Mouse (Mus musculus): ENCODE results near the gene Mrgpra2b.
"Not testable (repeated sequence)": the region's sequence is repeated elsewhere in the genome, so short reads cannot be mapped to it uniquely, and the experiment has no call there.

The Mrgpra2b gene

GRCm38 (mm10) chr7:47528762-47529161 lies at the start of gene Mrgpra2b:
Gene Mrgpra2b, minus strand, starts transcription at chr7:47528862.
- DNase-seq (ENCODE audit: low spot score): no peak

GRCm38 (mm10) chr7:47516379-47516778 lies 12.3 kb downstream of the Mrgpra2b start:
- no peak for DNase-seq (ENCODE audit: low spot score)

GRCm38 (mm10) chr7:47515050-47515449 lies 13.6 kb downstream of the Mrgpra2b start:
- DNase-seq (ENCODE audit: low spot score): no peak

GRCm38 (mm10) chr7:47502953-47503352 lies 25.7 kb downstream of the Mrgpra2b start:
- no peak for DNase-seq (ENCODE audit: low spot score)

- not testable (repeated sequence) for DNase-seq (ENCODE audit: low spot score)
Observed at GRCm38 (mm10) chr7:47491266-47491665, 37.4 kb downstream of the Mrgpra2b start.

GRCm38 (mm10) chr7:47489438-47489837 lies 39.2 kb downstream of the Mrgpra2b start:
- DNase-seq (ENCODE audit: low spot score): not testable (repeated sequence)

- DNase-seq (ENCODE audit: low spot score): not testable (repeated sequence)
Observed at GRCm38 (mm10) chr7:47483181-47483580, 45.5 kb downstream of the Mrgpra2b start.

GRCm38 (mm10) chr7:47473904-47474303 lies 54.8 kb downstream of the Mrgpra2b start:
- DNase-seq (ENCODE audit: low spot score): not testable (repeated sequence)

- not testable (repeated sequence) for DNase-seq (ENCODE audit: low spot score)
Observed at GRCm38 (mm10) chr7:47465278-47465981, 63.2 kb downstream of the Mrgpra2b start.

- DNase-seq (ENCODE audit: low spot score): not testable (repeated sequence)
Observed at GRCm38 (mm10) chr7:47452015-47452414, 76.6 kb downstream of the Mrgpra2b start, which contains the start of gene Mrgpra2a. Gene Mrgpra2a, minus strand, starts transcription at chr7:47452139.

GRCm38 (mm10) chr7:47445729-47446128 lies 82.9 kb downstream of the Mrgpra2b start:
- not testable (repeated sequence) for DNase-seq (ENCODE audit: low spot score)

- DNase-seq (ENCODE audit: low spot score): not testable (repeated sequence)
Observed at GRCm38 (mm10) chr7:47436463-47436862, 92.2 kb downstream of the Mrgpra2b start.

- not testable (repeated sequence) for DNase-seq (ENCODE audit: low spot score)
Observed at GRCm38 (mm10) chr7:47427815-47428508, 100.7 kb downstream of the Mrgpra2b start.

Data from T-cell, adult 2 months (primary cell).